Mouse (Mus musculus): Measurements from ENCODE around the gene Prdm5.

- no peak for TF ChIP-seq CTCF (conservative IDR thresholded peaks at IDR 0.05; ENCODE audit: low read length)
- no peak for TF ChIP-seq NANOG (IDR thresholded peaks at IDR 0.05; ENCODE audit: borderline replicate concordance, low read length)
Measured at GRCm38 (mm10) chr6:65850221-65850620, 71.4 kb downstream of the Prdm5 start.
